Mouse (Mus musculus) splenic B cell, adult 2 months (primary cell): ENCODE measurements at regions not wholly inside any gene's neighbourhood (a gene's known extent, or its start where the extent isn't known, plus 50 kb on each side); places are given as distances from the start of the nearest gene placed in this dataset.

ENCODE experiments used
- DNase-seq: peaks from one replicate; pipeline ENCODE4 v3.0.0-alpha.2; 2011; ENCODE audit warnings: low read depth, low spot score
- H3K27me3 ChIP-seq: 2 replicates; pipeline ENCODE4 v1.6.1; 2012; ENCODE audit warnings: mild to moderate bottlenecking, low read length, moderate library complexity, mixed read lengths; ENCODE audit not compliant: control insufficient read depth, poor library complexity, insufficient read depth, severe bottlenecking
- H3K36me3 ChIP-seq: 2 replicates; pipeline ENCODE4 v1.6.1; 2012; ENCODE audit warnings: mild to moderate bottlenecking, low read length, moderate library complexity, mixed read lengths; ENCODE audit not compliant: control insufficient read depth, poor library complexity, insufficient read depth, severe bottlenecking

DNA sequence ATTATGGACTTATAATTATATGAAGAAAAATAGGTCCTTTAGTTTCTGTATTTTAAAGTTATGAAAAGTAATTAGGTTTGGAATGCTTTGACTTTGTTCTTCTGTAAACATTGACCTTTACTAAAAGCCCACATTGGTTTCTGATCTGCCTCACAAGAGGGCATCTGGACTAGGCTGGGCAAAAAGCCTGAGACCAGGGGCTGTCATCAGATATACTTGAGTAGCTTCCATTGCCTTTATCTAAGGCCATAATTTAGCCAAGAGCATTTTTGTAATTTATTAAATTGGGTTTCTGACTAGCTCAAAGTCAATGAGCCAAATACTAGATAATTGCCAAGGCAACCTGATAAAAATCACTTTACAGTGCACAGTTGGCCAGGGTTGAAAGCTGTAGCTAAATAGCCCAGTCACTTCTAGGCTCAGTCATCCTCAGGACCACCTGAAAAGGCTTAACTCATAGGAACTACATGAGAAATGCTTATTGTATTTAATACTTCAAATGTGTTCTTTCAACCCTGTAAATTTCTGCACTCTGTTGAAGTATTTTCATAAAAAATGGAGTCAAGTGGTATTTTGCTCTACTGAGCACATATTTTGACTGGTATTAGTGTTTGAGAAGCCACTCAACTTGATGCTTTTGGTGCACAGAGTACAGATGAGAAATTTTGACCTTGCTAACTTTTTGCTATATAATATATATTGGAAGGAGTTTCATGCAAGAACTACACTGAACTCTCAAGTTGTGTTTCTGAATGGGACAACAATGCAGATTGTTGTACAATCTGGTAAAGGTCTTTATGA, 1410.9 kb upstream of the Slc10a2 start:
- Histone ChIP-seq H3K27me3 (no peaks in the 10 kb centered on the region), H3K36me3 (no peaks in the 10 kb centered on the region)
- no peak for DNase-seq

- Histone ChIP-seq H3K36me3 (no peaks in the 10 kb centered on the region), H3K27me3 (no peaks in the 10 kb centered on the region)
- DNase-seq: no peak
Observed at GRCm38 (mm10) chr8:6492453-6492852, 1387.3 kb upstream of the Slc10a2 start.

- Histone ChIP-seq H3K27me3 (no peaks in the 10 kb centered on the region), H3K36me3 (no peaks in the 10 kb centered on the region)
- peak; percentile 3 for DNase-seq
Observed at GRCm38 (mm10) chr8:6481966-6482365, 1376.8 kb upstream of the Slc10a2 start.

GRCm38 (mm10) chr8:6471089-6471488, 1365.9 kb upstream of the Slc10a2 start:
- Histone ChIP-seq H3K36me3 (no peaks in the 10 kb centered on the region), H3K27me3 (no peaks in the 10 kb centered on the region)
- DNase-seq: peak; percentile 3

- Histone ChIP-seq H3K27me3 (no peaks in the 10 kb centered on the region), H3K36me3 (no peaks in the 10 kb centered on the region)
- no peak for DNase-seq
Observed at GRCm38 (mm10) chr8:6456553-6457180, 1351.5 kb upstream of the Slc10a2 start.

GRCm38 (mm10) chr8:6448301-6448700, 1343.2 kb upstream of the Slc10a2 start:
- Histone ChIP-seq H3K36me3 (no peaks in the 10 kb centered on the region), H3K27me3 (no peaks in the 10 kb centered on the region)
- no peak for DNase-seq

DNA sequence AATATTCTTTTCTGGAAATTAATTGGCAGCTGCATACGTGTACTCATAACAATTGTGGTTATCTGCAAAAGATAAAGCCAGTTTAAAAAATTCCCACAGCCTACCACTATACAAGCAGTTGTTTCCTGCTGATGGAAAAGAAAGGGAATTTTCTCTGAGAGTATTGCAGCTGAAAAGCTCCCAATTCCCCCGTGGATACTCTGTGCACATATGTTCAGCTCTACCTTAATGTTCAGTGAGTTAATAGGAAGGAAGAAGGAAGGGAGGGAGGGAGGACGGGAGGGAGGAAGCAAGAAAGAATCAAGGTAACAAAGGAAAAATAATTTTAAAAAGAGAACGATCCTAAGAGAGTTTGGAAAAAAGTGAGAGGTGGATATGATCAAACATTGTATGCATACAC, 1333.9 kb upstream of the Slc10a2 start:
- DNase-seq: no peak
- H3K36me3 ChIP-seq: no peaks in the 10 kb centered on the region
- H3K27me3 ChIP-seq: no peaks in the 10 kb centered on the region
